Mouse (Mus musculus) heart, embryonic 12.5 days (tissue): ENCODE data around the gene Elp6. TPM values are rescaled to one million over a fixed set of nuclear protein-coding genes. Genes with fewer than 3 reads are reported as not detected.

ENCODE experiments used
- ATAC-seq: fragments of 200-750 bp; cut with Nextera tagmentation; 2 replicates; pipeline ENCODE4 v1.8.0; 2017; ENCODE audit warnings: moderate TSS enrichment, moderate library complexity; ENCODE audit not compliant: insufficient number of reproducible peaks, low FRiP score
- H3K27ac ChIP-seq: fragments of 300-500 bp; sonication (generic); 2 replicates; pipeline ENCODE4 v1.5.1; 2016; ENCODE audit warnings: mild to moderate bottlenecking, moderate library complexity; ENCODE audit not compliant: poor library complexity, severe bottlenecking
- H3K27me3 ChIP-seq: fragments of 300-500 bp; sonication (generic); replicated peaks from 2 replicates; pipeline ENCODE4 v1.6.1; 2016; ENCODE audit warnings: mild to moderate bottlenecking, moderate library complexity
- H3K36me3 ChIP-seq: fragments of 300-500 bp; sonication (generic); 2 replicates; pipeline ENCODE4 v1.6.1; 2016; ENCODE audit warnings: mild to moderate bottlenecking, moderate library complexity
- H3K4me1 ChIP-seq: fragments of 300-500 bp; sonication (generic); replicated peaks from 2 replicates; pipeline ENCODE4 v1.6.1; 2016; ENCODE audit warnings: mild to moderate bottlenecking
- H3K4me2 ChIP-seq: fragments of 300-500 bp; sonication (generic); 2 replicates; pipeline ENCODE4 v1.6.1; 2016; ENCODE audit warnings: mild to moderate bottlenecking, moderate library complexity
- H3K4me3 ChIP-seq: fragments of 300-500 bp; sonication (generic); 2 replicates; pipeline ENCODE4 v1.5.1; 2016; ENCODE audit warnings: mild to moderate bottlenecking
- H3K9ac ChIP-seq: fragments of 300-500 bp; sonication (generic); 2 replicates; pipeline ENCODE4 v1.6.1; 2016; ENCODE audit warnings: mild to moderate bottlenecking, moderate library complexity
- H3K9me3 ChIP-seq: fragments of 300-500 bp; sonication (generic); replicated peaks from 2 replicates; pipeline ENCODE4 v1.6.1; 2016; ENCODE audit warnings: mild to moderate bottlenecking, moderate library complexity
- WGBS: fragments of 180-500 bp; shearing (Covaris S2); methylation state at CpG from one replicate; pipeline ENCODE4 v1.1.7; 2016; 5-methylcytosine and 5-hydroxymethylcytosine counted together
- polyA plus RNA-seq: library from polyadenylated mRNA; unstranded; fragments of >200 nt; fragmentation: Nextera tagmentation; extraction: Ambion mirVana; gene quantifications from 2 replicates; pipeline ENCODE4 v1.2.1, GENCODE M21; 2016

Elp6 gene
- polyA plus RNA-seq, 1 experiment from 2014 or later, result 13.8 TPM

DNA sequence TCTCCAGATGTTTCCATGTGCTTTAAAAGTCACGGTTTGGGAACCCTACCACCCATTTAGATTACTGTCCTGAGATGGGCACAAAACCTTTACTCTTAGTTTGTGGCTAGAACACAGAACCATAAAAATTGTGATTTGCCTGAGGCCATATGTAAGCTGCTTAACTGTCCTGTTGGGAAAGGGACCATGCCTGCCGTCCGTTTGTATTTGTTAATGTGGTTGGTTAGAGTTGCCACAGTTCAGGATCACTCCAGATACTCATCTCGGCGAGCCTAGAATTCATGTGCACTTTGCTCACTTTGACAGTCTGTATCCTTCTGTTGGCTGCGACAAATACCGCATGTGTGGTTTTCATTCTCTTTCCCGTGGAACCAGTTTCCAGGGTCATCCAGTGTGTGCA is 29.9 kb downstream of the Elp6 start:
- 80% methylated on average over 8 of the region's 8 CpGs for WGBS
- H3K27me3 ChIP-seq, result no peaks in the 10 kb centered on the region

DNA sequence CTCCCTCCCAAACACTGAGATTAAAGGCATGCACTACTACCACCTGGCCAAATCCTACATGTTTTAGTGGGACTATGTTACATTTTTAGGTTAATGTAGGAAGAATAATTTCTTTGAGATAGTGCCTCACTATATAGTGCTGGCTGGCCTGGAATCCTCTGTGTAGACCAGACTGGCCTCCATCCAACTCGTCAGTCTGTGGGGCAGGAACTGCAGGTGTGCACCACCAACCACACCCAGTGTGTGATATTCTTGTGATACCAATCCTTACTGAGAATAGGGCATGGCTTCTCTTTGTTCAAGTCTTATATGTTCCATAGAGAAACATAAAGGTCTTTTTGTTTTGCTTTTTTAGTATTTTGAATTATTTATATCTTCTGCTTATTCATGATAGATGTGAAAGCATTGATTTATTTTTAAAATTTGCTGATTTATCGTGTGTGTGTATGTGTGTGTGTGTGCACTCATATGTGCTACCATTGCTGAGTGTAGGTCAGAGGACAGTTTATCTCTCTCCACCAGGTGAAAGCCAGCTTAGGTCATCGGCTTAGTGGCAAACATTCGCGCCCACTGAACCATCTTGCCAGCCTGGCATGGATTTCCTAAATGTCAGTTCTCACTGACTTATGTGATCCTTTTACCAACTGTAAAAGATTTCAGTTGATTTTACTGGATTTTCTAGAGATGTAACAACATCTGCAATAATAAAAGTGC is 35.2 kb downstream of the Elp6 start:
- Histone ChIP-seq H3K9ac (no peak overlapping the region), H3K4me1 (peaks cover 15% of the 10 kb centered on the region), H3K4me2 (no peak overlapping the region), H3K27ac (no peak overlapping the region), H3K36me3 (no peaks in the 10 kb centered on the region), H3K27me3 (no peaks in the 10 kb centered on the region), H3K9me3 (no peaks in the 10 kb centered on the region), H3K4me3 (no peak overlapping the region)
- 77% methylated on average over 5 of the region's 5 CpGs for WGBS
- no peak for ATAC-seq

More for the DNA sequence above, 29.9 kb downstream of the Elp6 start:
- Histone ChIP-seq H3K4me1 (peaks cover 25% of the 10 kb centered on the region), H3K9me3 (no peaks in the 10 kb centered on the region), H3K36me3 (no peaks in the 10 kb centered on the region), H3K4me3 (no peak overlapping the region), H3K9ac (no peak overlapping the region), H3K4me2 (no peak overlapping the region), H3K27ac (no peak overlapping the region)
- no peak for ATAC-seq

DNA sequence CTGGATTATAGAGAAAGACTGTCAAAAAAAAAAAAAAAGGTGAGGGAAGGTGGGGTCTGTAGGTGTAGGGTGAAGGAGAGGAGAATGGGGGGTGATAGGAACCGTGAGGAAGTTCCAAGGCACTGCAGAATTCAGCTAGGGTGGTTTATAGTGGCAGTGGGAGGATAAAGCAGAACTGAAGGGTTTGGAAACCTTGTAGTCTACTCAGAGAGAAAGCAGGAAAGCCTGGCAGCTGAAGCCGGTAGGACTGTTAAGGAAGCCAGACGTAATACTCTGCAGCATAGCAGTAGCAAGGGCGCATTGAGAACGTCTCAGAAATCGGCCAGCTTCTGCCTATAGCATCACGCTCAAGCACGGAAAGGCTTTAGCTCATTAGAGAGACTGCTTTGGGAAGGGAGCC is 37.0 kb downstream of the Elp6 start:
- no peaks in the 10 kb centered on the region for H3K36me3 ChIP-seq
- H3K4me3 ChIP-seq, result no peak overlapping the region
- H3K4me2 ChIP-seq, result no peak overlapping the region
- no peak overlapping the region for H3K9ac ChIP-seq
- ATAC-seq, result no peak
- peaks cover 15% of the 10 kb centered on the region for H3K4me1 ChIP-seq
- 69% methylated on average over 8 of the region's 8 CpGs for WGBS
- H3K27me3 ChIP-seq, result no peaks in the 10 kb centered on the region
- no peaks in the 10 kb centered on the region for H3K9me3 ChIP-seq
- H3K27ac ChIP-seq, result no peak overlapping the region

GRCm38 (mm10) chr9:110343805-110344204 is 38.8 kb downstream of the Elp6 start:
- H3K9ac ChIP-seq, result no peak overlapping the region
- no peaks in the 10 kb centered on the region for H3K9me3 ChIP-seq
- H3K36me3 ChIP-seq, result no peaks in the 10 kb centered on the region
- H3K27me3 ChIP-seq, result no peaks in the 10 kb centered on the region
- no peak for ATAC-seq
- no peak overlapping the region for H3K27ac ChIP-seq
- no peak overlapping the region for H3K4me2 ChIP-seq
- H3K4me3 ChIP-seq, result no peak overlapping the region
- H3K4me1 ChIP-seq, result peaks cover 2% of the 10 kb centered on the region
- 78% methylated on average over 6 of the region's 6 CpGs for WGBS

- H3K27ac ChIP-seq, result no peak overlapping the region
- no peak for ATAC-seq
- H3K9ac ChIP-seq, result no peak overlapping the region
- H3K27me3 ChIP-seq, result no peaks in the 10 kb centered on the region
- H3K36me3 ChIP-seq, result no peaks in the 10 kb centered on the region
- WGBS, result 69% methylated on average over 7 of the region's 7 CpGs
- no peaks in the 10 kb centered on the region for H3K9me3 ChIP-seq
- peaks cover 5% of the 10 kb centered on the region for H3K4me1 ChIP-seq
- H3K4me3 ChIP-seq, result no peak overlapping the region
- no peak overlapping the region for H3K4me2 ChIP-seq
These were observed 40.2 kb downstream of the Elp6 start for GRCm38 (mm10) chr9:110345057-110345739.

GRCm38 (mm10) chr9:110348899-110349298 is 43.9 kb downstream of the Elp6 start:
- Histone ChIP-seq H3K9me3 (no peaks in the 10 kb centered on the region), H3K4me1 (peaks cover 16% of the 10 kb centered on the region), H3K27me3 (no peaks in the 10 kb centered on the region), H3K36me3 (no peaks in the 10 kb centered on the region), H3K4me2 (no peak overlapping the region), H3K9ac (no peak overlapping the region), H3K27ac (no peak overlapping the region), H3K4me3 (no peak overlapping the region)
- no peak for ATAC-seq
- WGBS, result 52% methylated on average over 4 of the region's 4 CpGs

- no peak for ATAC-seq
- Histone ChIP-seq H3K4me1 (peaks cover 21% of the 10 kb centered on the region), H3K9me3 (no peaks in the 10 kb centered on the region), H3K4me3 (no peak overlapping the region), H3K4me2 (no peak overlapping the region), H3K27ac (no peak overlapping the region), H3K36me3 (peaks cover 4% of the 10 kb centered on the region; the same call in 1 of the 2 replicates), H3K27me3 (no peaks in the 10 kb centered on the region), H3K9ac (no peak overlapping the region)
- 87% methylated on average over 5 of the region's 5 CpGs for WGBS
These were observed 45.2 kb downstream of the Elp6 start for GRCm38 (mm10) chr9:110350188-110350587.

DNA sequence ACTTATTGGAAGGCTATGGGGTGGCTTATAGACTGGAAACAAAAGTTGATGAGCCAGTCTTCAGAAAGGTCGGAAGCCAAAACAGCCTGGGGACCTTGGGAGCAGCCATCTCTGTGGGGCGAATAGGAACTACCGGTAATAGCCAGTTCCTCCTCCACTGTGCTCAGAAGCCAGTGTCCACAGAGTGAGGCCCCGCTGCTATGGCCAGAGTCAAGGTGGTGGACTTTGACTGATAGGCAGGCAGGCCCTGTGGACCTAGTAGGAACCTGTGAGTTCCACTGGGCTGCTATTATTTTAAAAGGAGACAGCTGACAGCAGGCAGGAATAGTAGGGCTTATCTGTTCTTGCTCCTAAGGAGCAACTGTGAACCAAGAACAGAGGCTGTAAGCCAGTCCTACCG is 45.6 kb downstream of the Elp6 start:
- Histone ChIP-seq H3K27ac (no peak overlapping the region), H3K27me3 (no peaks in the 10 kb centered on the region)

GRCm38 (mm10) chr9:110351350-110351749 is 46.4 kb downstream of the Elp6 start:
- Histone ChIP-seq H3K27ac (no peak overlapping the region), H3K4me3 (no peak overlapping the region), H3K4me2 (no peak overlapping the region), H3K9ac (no peak overlapping the region), H3K27me3 (no peaks in the 10 kb centered on the region), H3K9me3 (no peaks in the 10 kb centered on the region), H3K4me1 (peaks cover 29% of the 10 kb centered on the region), H3K36me3 (peaks cover 4% of the 10 kb centered on the region; the same call in 1 of the 2 replicates)
- ATAC-seq, result no peak
- WGBS, result 74% methylated on average over 2 of the region's 2 CpGs

More for the DNA sequence above, 45.6 kb downstream of the Elp6 start:
- no peak for ATAC-seq
- WGBS, result 76% methylated on average over 5 of the region's 5 CpGs
- Histone ChIP-seq H3K9ac (no peak overlapping the region), H3K4me1 (peaks cover 23% of the 10 kb centered on the region), H3K4me2 (no peak overlapping the region), H3K4me3 (no peak overlapping the region), H3K36me3 (peaks cover 4% of the 10 kb centered on the region; the same call in 1 of the 2 replicates), H3K9me3 (no peaks in the 10 kb centered on the region)

- ATAC-seq, result no peak
- H3K36me3 ChIP-seq, result peaks cover 4% of the 10 kb centered on the region; the same call in 1 of the 2 replicates
- H3K27me3 ChIP-seq, result no peaks in the 10 kb centered on the region
- no peak overlapping the region for H3K4me2 ChIP-seq
- H3K4me1 ChIP-seq, result peaks cover 29% of the 10 kb centered on the region
- H3K9me3 ChIP-seq, result no peaks in the 10 kb centered on the region
- no peak overlapping the region for H3K4me3 ChIP-seq
- WGBS, result 64% methylated on average over 8 of the region's 8 CpGs
- H3K9ac ChIP-seq, result no peak overlapping the region
- no peak overlapping the region for H3K27ac ChIP-seq
These were observed 47.1 kb downstream of the Elp6 start for GRCm38 (mm10) chr9:110351932-110352632.

- H3K27ac ChIP-seq, result no peak overlapping the region
- no peak overlapping the region for H3K9ac ChIP-seq
- no peak overlapping the region for H3K4me3 ChIP-seq
- H3K4me2 ChIP-seq, result no peak overlapping the region
- 72% methylated on average over 2 of the region's 2 CpGs for WGBS
- no peak for ATAC-seq
- H3K27me3 ChIP-seq, result no peaks in the 10 kb centered on the region
- H3K9me3 ChIP-seq, result no peaks in the 10 kb centered on the region
- H3K36me3 ChIP-seq, result peaks cover 14% of the 10 kb centered on the region
- H3K4me1 ChIP-seq, result peaks cover 12% of the 10 kb centered on the region
These were observed 53.4 kb downstream of the Elp6 start for GRCm38 (mm10) chr9:110358341-110358740.
